In the genomic region with DNA sequence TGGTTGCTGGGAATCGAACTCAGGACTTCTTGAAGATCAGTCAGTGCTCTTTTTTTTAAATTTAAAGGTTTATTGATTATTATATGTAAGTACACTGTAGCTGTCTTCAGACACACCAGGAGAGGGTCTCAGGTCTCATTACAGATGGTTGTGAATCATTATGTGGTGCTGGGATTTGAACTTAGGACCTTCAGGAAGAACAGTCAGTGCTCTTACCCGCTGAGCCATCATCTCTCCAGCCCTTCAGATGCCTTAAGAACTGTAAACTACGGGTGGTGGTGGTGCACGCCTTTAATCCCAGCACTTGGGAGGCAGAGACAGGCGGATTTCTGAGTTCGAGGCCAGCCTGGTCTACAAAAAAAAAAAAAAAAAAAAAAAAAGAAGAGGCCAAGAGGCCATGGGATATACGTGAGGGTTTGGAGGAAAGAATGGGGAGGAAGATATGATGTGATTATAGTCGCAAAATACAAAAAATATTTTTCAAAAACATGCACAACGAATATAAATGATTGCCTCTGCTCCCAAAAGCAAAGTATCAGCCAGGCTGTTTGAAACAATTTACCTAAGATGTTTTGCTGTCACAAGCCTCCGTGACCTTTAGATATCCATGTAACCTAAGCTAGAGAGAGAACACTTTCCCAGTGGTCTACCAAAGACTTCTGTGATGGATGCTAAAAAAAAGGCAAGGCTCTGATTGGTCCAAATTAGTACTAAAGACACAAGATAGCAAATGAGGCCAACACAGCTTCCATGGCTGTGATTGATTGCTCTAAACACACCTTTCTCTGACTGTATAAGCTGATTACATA, we compare ENCODE assay signal across 8 mouse cellular contexts. TPM values are rescaled to one million over a fixed set of nuclear protein-coding genes. Genes with fewer than 3 reads are reported as not detected.
DNase-seq lines count a peak whose midpoint lies in the region; ATAC-seq and TF ChIP-seq lines count a peak whose summit lies in the region.

No protein-coding gene starts in this region.

- WGBS in lung, embryonic 16.5 days: 67% methylated on average over 10 of the region's 10 CpGs
- 69% methylated on average over 10 of the region's 10 CpGs for WGBS in lung, adult 2 months
- WGBS in hindbrain, embryonic 15.5 days: 72% methylated on average over 10 of the region's 10 CpGs
- WGBS in neural tube, embryonic 12.5 days: 65% methylated on average over 10 of the region's 10 CpGs

- DNase-seq in lung, adult 2 months: no peak
- DNase-seq in brain, embryonic 14.5 days (ENCODE audit: low read depth): peak; percentile 15
- no peak for DNase-seq in left cerebral cortex, postnatal 25 days (ENCODE audit: low spot score in 2 of 2)
- DNase-seq in left cerebral cortex, postnatal 36 days (ENCODE audit: low spot score in 2 of 2): no peak

- TF ChIP-seq CTCF in lung, adult 2 months (IDR thresholded peaks at IDR 0.05; ENCODE audit: insufficient read depth, low read length): no peak
- no peak for TF ChIP-seq CTCF in brain, embryonic 14.5 days (IDR thresholded peaks at IDR 0.05; ENCODE audit: borderline replicate concordance, extremely low read depth, insufficient read depth, insufficient read length)

- 0 out of 2 replicates have a peak overlapping the region, but pooled peaks have one; percentile 15 for H3K27ac ChIP-seq in lung, embryonic 16.5 days (ENCODE audit: low read length)
- no peak overlapping the region for H3K27ac ChIP-seq in hindbrain, embryonic 15.5 days (replicated peaks)
- H3K27ac ChIP-seq in neural tube, embryonic 12.5 days: no peak overlapping the region

- TF ChIP-seq POLR2A in lung, adult 2 months (IDR thresholded peaks at IDR 0.05; ENCODE audit: borderline replicate concordance, extremely low read depth, low read depth, low read length): no peak
- no peak for TF ChIP-seq POLR2A in brain, embryonic 14.5 days (IDR thresholded peaks at IDR 0.05; ENCODE audit: borderline replicate concordance, extremely low read depth, insufficient read depth, insufficient read length, poor library complexity, severe bottlenecking)

- intact Hi-C loops in left cerebral cortex, postnatal 25 days (cut with DNase I): no loop called here
- intact Hi-C loops in left cerebral cortex, postnatal 36 days (cut with DNase I): no loop called here

- peak overlapping the region; percentile 33; the same call in 1 of the 2 replicates for H3K4me2 ChIP-seq in lung, embryonic 16.5 days (ENCODE audit: low read depth, low read length)
- H3K4me2 ChIP-seq in hindbrain, embryonic 15.5 days: peak overlapping the region; percentile 42; the same call in 1 of the 2 replicates
- H3K4me2 ChIP-seq in neural tube, embryonic 12.5 days (replicated peaks): peak overlapping the region; percentile 43

- peaks cover 12% of the 10 kb centered on the region; the same call in 1 of the 2 replicates for H3K4me1 ChIP-seq in lung, embryonic 16.5 days (replicated peaks; ENCODE audit: control insufficient read depth, insufficient read depth, low read length)
- H3K4me1 ChIP-seq in lung, adult 2 months (ENCODE audit: control insufficient read depth, insufficient read depth, low read length): peaks cover 2% of the 10 kb centered on the region; the same call in 1 of the 2 replicates
- H3K4me1 ChIP-seq in hindbrain, embryonic 15.5 days (replicated peaks): no peaks in the 10 kb centered on the region
- no peaks in the 10 kb centered on the region for H3K4me1 ChIP-seq in neural tube, embryonic 12.5 days

- H3K4me3 ChIP-seq in lung, embryonic 16.5 days (ENCODE audit: low read length): no peak overlapping the region
- H3K4me3 ChIP-seq in lung, adult 2 months (replicated peaks; ENCODE audit: extremely low read depth, low read depth, low read length): no peak overlapping the region
- H3K4me3 ChIP-seq in hindbrain, embryonic 15.5 days: no peak overlapping the region
- H3K4me3 ChIP-seq in neural tube, embryonic 12.5 days: no peak overlapping the region

- H3K9ac ChIP-seq in lung, embryonic 16.5 days (ENCODE audit: low read length): no peak overlapping the region
- H3K9ac ChIP-seq in hindbrain, embryonic 15.5 days: no peak overlapping the region
- no peak overlapping the region for H3K9ac ChIP-seq in neural tube, embryonic 12.5 days

- H3K27me3 ChIP-seq in lung, embryonic 16.5 days (ENCODE audit: control insufficient read depth, insufficient read depth, low read depth, low read length): no peaks in the 10 kb centered on the region
- no peaks in the 10 kb centered on the region for H3K27me3 ChIP-seq in hindbrain, embryonic 15.5 days
- H3K27me3 ChIP-seq in neural tube, embryonic 12.5 days (replicated peaks): no peaks in the 10 kb centered on the region

- H3K9me3 ChIP-seq in lung, embryonic 16.5 days (ENCODE audit: control insufficient read depth, low read length): no peaks in the 10 kb centered on the region
- no peaks in the 10 kb centered on the region for H3K9me3 ChIP-seq in hindbrain, embryonic 15.5 days
- no peaks in the 10 kb centered on the region for H3K9me3 ChIP-seq in neural tube, embryonic 12.5 days

- peaks cover 19% of the 10 kb centered on the region for H3K36me3 ChIP-seq in lung, embryonic 16.5 days (ENCODE audit: control insufficient read depth, insufficient read depth, low read length)
- H3K36me3 ChIP-seq in hindbrain, embryonic 15.5 days: peaks cover 24% of the 10 kb centered on the region
- peaks cover 23% of the 10 kb centered on the region for H3K36me3 ChIP-seq in neural tube, embryonic 12.5 days

- ATAC-seq in lung, embryonic 16.5 days (ENCODE audit: low read depth): no peak; the same call in 1 of the 2 replicates
- no peak; the same call in 1 of the 2 replicates for ATAC-seq in hindbrain, embryonic 15.5 days (ENCODE audit: low FRiP score, low read depth)
- peak; percentile 68; the same call in 1 of the 2 replicates for ATAC-seq in neural tube, embryonic 12.5 days (ENCODE audit: low FRiP score, low read depth)
- ATAC-seq in frontal cortex, adult (ENCODE audit: low TSS enrichment): no peak

RNA-seq across cellular contexts. Expression of gene Trappc6b, which starts 21.9 kb away (rescaled TPM):
- polyA plus RNA-seq in lung, embryonic 16.5 days (2015; fragmentation: Nextera tagmentation; extraction: Ambion mirVana): 97.0 and 98.2 TPM in 2 replicates
- polyA plus RNA-seq in lung, adult 2 months (2012; rRNA removed): 87.9 and 113 TPM in 2 replicates
- polyA plus RNA-seq in brain, embryonic 14.5 days (2012; rRNA removed): 114 and 134 TPM in 2 replicates
- polyA plus RNA-seq in hindbrain, embryonic 15.5 days (2015; fragmentation: Nextera tagmentation; extraction: Ambion mirVana): 153 TPM in 2 replicates
- 118 and 121 TPM in 2 replicates for polyA plus RNA-seq in neural tube, embryonic 12.5 days (2016; fragmentation: Nextera tagmentation; extraction: Ambion mirVana)
- total RNA-seq in left cerebral cortex, postnatal 25 days (2021): 100 to 1,000 TPM; 121 to 122 TPM
- total RNA-seq in left cerebral cortex, postnatal 36 days (2021): 100 to 1,000 TPM; 117 to 122 TPM

RNA-seq across cellular contexts. Expression of gene Gemin2, which starts 26.2 kb away (rescaled TPM):
- polyA plus RNA-seq in lung, embryonic 16.5 days (2015; fragmentation: Nextera tagmentation; extraction: Ambion mirVana): 26.3 and 30.1 TPM in 2 replicates
- 1.9 and 2.9 TPM in 2 replicates for polyA plus RNA-seq in lung, adult 2 months (2012; rRNA removed)
- 7.6 and 9.3 TPM in 2 replicates for polyA plus RNA-seq in brain, embryonic 14.5 days (2012; rRNA removed)
- 15.0 and 15.7 TPM in 2 replicates for polyA plus RNA-seq in hindbrain, embryonic 15.5 days (2015; fragmentation: Nextera tagmentation; extraction: Ambion mirVana)
- polyA plus RNA-seq in neural tube, embryonic 12.5 days (2016; fragmentation: Nextera tagmentation; extraction: Ambion mirVana): 19.8 and 20.4 TPM in 2 replicates
- 1 to 10 TPM; 8.7 to 8.9 TPM for total RNA-seq in left cerebral cortex, postnatal 25 days (2021)
- total RNA-seq in left cerebral cortex, postnatal 36 days (2021): 1 to 10 TPM; 7.0 to 7.3 TPM

RNA-seq across cellular contexts. Expression of gene Pnn, which starts 27.3 kb away (rescaled TPM):
- polyA plus RNA-seq in lung, embryonic 16.5 days (2015; fragmentation: Nextera tagmentation; extraction: Ambion mirVana): 76.7 and 87.0 TPM in 2 replicates
- 12.4 and 18.6 TPM in 2 replicates for polyA plus RNA-seq in lung, adult 2 months (2012; rRNA removed)
- 58.3 and 89.4 TPM in 2 replicates for polyA plus RNA-seq in brain, embryonic 14.5 days (2012; rRNA removed)
- 77.8 and 96.2 TPM in 2 replicates for polyA plus RNA-seq in hindbrain, embryonic 15.5 days (2015; fragmentation: Nextera tagmentation; extraction: Ambion mirVana)
- polyA plus RNA-seq in neural tube, embryonic 12.5 days (2016; fragmentation: Nextera tagmentation; extraction: Ambion mirVana): 109 and 112 TPM in 2 replicates
- 10 to 100 TPM; 45.2 to 60.0 TPM for total RNA-seq in left cerebral cortex, postnatal 25 days (2021)
- total RNA-seq in left cerebral cortex, postnatal 36 days (2021): 10 to 100 TPM; 49.3 to 71.7 TPM

RNA-seq across cellular contexts. Expression of gene Sec23a, which starts 27.5 kb away (rescaled TPM):
- polyA plus RNA-seq in lung, embryonic 16.5 days (2015; fragmentation: Nextera tagmentation; extraction: Ambion mirVana): 64.2 and 69.3 TPM in 2 replicates
- polyA plus RNA-seq in lung, adult 2 months (2012; rRNA removed): 8.6 and 13.0 TPM in 2 replicates
- polyA plus RNA-seq in brain, embryonic 14.5 days (2012; rRNA removed): 54.5 and 67.7 TPM in 2 replicates
- 96.7 and 101 TPM in 2 replicates for polyA plus RNA-seq in hindbrain, embryonic 15.5 days (2015; fragmentation: Nextera tagmentation; extraction: Ambion mirVana)
- 99.4 and 108 TPM in 2 replicates for polyA plus RNA-seq in neural tube, embryonic 12.5 days (2016; fragmentation: Nextera tagmentation; extraction: Ambion mirVana)
- total RNA-seq in left cerebral cortex, postnatal 25 days (2021): 100 to 1,000 TPM; 104 to 108 TPM
- 100 to 1,000 TPM in 1 of 2 experiments, 10 to 100 TPM in 1; 96.3 to 103 TPM for total RNA-seq in left cerebral cortex, postnatal 36 days (2021)

RNA-seq across cellular contexts. Expression of gene Mia2, which starts 56.2 kb away (rescaled TPM):
- 55.8 and 56.6 TPM in 2 replicates for polyA plus RNA-seq in lung, embryonic 16.5 days (2015; fragmentation: Nextera tagmentation; extraction: Ambion mirVana)
- 19.7 and 32.8 TPM in 2 replicates for polyA plus RNA-seq in lung, adult 2 months (2012; rRNA removed)
- polyA plus RNA-seq in brain, embryonic 14.5 days (2012; rRNA removed): 37.8 and 37.9 TPM in 2 replicates
- 30.4 and 36.5 TPM in 2 replicates for polyA plus RNA-seq in hindbrain, embryonic 15.5 days (2015; fragmentation: Nextera tagmentation; extraction: Ambion mirVana)
- polyA plus RNA-seq in neural tube, embryonic 12.5 days (2016; fragmentation: Nextera tagmentation; extraction: Ambion mirVana): 52.2 and 53.8 TPM in 2 replicates
- total RNA-seq in left cerebral cortex, postnatal 25 days (2021): 10 to 100 TPM; 40.1 to 46.1 TPM
- 10 to 100 TPM; 41.3 to 51.0 TPM for total RNA-seq in left cerebral cortex, postnatal 36 days (2021)
